In genomic region chr7:127016486-127016938, GRCm38 (mm10) we compare ENCODE assay signal across 9 mouse cellular contexts. TPM values are rescaled to one million over a fixed set of nuclear protein-coding genes. Genes with fewer than 3 reads are reported as not detected.
A peak's percentile ranks its signal among the peaks of the same experiment; 100 is the strongest.
DNase-seq lines count a peak whose midpoint lies in the region; ATAC-seq and TF ChIP-seq lines count a peak whose summit lies in the region.
"Had no signal": no experiment of that assay in that cellular context is flagged by ENCODE, and none has a peak within 500 bp of the region (broad histone marks: within the 10 kb centered on the region; RNA-seq: fewer than 3 reads in every experiment).

No protein-coding gene starts in this region.

- H3K4me2 ChIP-seq in liver, embryonic 11.5 days = peak overlapping the region; percentile 98

- peak overlapping the region; percentile 82 for H3K27ac ChIP-seq in thymus, adult 2 months (ENCODE audit: control insufficient read depth, insufficient read depth, low read length)
- H3K27ac ChIP-seq in liver, embryonic 11.5 days (ENCODE audit: low read depth, low read length) = peak overlapping the region; percentile 95

- TF ChIP-seq POLR2A in thymus, adult 2 months (IDR thresholded peaks at IDR 0.05; ENCODE audit: control insufficient read depth, extremely low read depth, insufficient read depth, low read length, poor library complexity) = no peak

- H3K4me3 ChIP-seq in thymus, adult 2 months (ENCODE audit: control insufficient read depth, insufficient read depth, low read length) = peak overlapping the region; percentile 85
- H3K4me3 ChIP-seq in liver, embryonic 11.5 days (ENCODE audit: low read depth, low read length) = peak overlapping the region; percentile 86

- peak; percentile 78 for DNase-seq in cerebellum, adult 11-12 months
- no peak for DNase-seq in cerebellum, adult 9-10 months
- no peak for DNase-seq in thymus, adult 2 months
- no peak for DNase-seq in thymus, postnatal 36 days
- DNase-seq in liver, embryonic 11.5 days (ENCODE audit: low spot score) = peak; percentile 78
- no peak for DNase-seq in frontal cortex, postnatal 25 days (ENCODE audit: low spot score in 2 of 2)

- peak; percentile 37 for ATAC-seq in granulocyte monocyte progenitor cell, adult 5-6 weeks (replicated peaks; ENCODE audit: poor library complexity, severe bottlenecking)
- peak; percentile 60 for ATAC-seq in liver, embryonic 11.5 days (replicated peaks; ENCODE audit: low FRiP score)
- ATAC-seq in neutrophil, adult 5-6 weeks (ENCODE audit: extremely low read depth, insufficient number of reproducible peaks, low FRiP score, poor library complexity, severe bottlenecking) = peak; percentile 14; the same call in 1 of the 2 replicates

- peak overlapping the region; percentile 94 for H3K9ac ChIP-seq in liver, embryonic 11.5 days (ENCODE audit: low read depth, low read length)

- no peaks in the 10 kb centered on the region for H3K36me3 ChIP-seq in thymus, adult 2 months (ENCODE audit: control insufficient read depth, insufficient read depth, low read length)
- peaks cover 13% of the 10 kb centered on the region for H3K36me3 ChIP-seq in liver, embryonic 11.5 days (ENCODE audit: control insufficient read depth, insufficient read depth, low read length)

- WGBS in thymus, adult 2 months = under 1% methylated on average over 22 of the region's 22 CpGs
- WGBS in liver, embryonic 11.5 days = 0% methylated on average over 22 of the region's 22 CpGs

- H3K27me3 ChIP-seq in thymus, adult 2 months (ENCODE audit: control insufficient read depth, insufficient read depth, low read length) = no peaks in the 10 kb centered on the region
- no peaks in the 10 kb centered on the region for H3K27me3 ChIP-seq in liver, embryonic 11.5 days (replicated peaks; ENCODE audit: control insufficient read depth, insufficient read depth, low read length)

- TF ChIP-seq CTCF in thymus, adult 2 months (IDR thresholded peaks at IDR 0.05; ENCODE audit: borderline replicate concordance, control insufficient read depth, extremely low read depth, insufficient read depth, low read length, poor library complexity) = no peak

- H3K9me3 ChIP-seq in liver, embryonic 11.5 days (ENCODE audit: control insufficient read depth, low read length) = no peaks in the 10 kb centered on the region

- H3K4me1 ChIP-seq in thymus, adult 2 months (replicated peaks; ENCODE audit: control insufficient read depth, insufficient read depth, low read length) = peaks cover 62% of the 10 kb centered on the region
- H3K4me1 ChIP-seq in liver, embryonic 11.5 days (replicated peaks; ENCODE audit: control insufficient read depth, insufficient read depth, low read length) = peaks cover 52% of the 10 kb centered on the region

RNA-seq across cellular contexts. Expression of gene Pagr1b, which starts 0.2 kb away (rescaled TPM):
- 5.4 and 6.2 TPM in 2 replicates for polyA plus RNA-seq in thymus, adult 2 months (2012; rRNA removed)
- not detected in 2 replicates for total RNA-seq in granulocyte monocyte progenitor cell, adult 5-6 weeks (2014; fragmentation: Nextera tagmentation)
- total RNA-seq in granulocyte monocyte progenitor cell, adult 5-6 weeks (2017) = 10.5 TPM in 1 of 2 replicates, not detected in the other
- 0.41 TPM in 1 of 2 replicates, not detected in the other for polyA plus RNA-seq in liver, embryonic 11.5 days (2014; fragmentation: Nextera tagmentation; extraction: Ambion mirVana)
- total RNA-seq in neutrophil, adult 5-6 weeks (2017) = 8.4 and 32.4 TPM in 2 replicates
- total RNA-seq: layer of hippocampus, postnatal 25 days had no signal

RNA-seq across cellular contexts. Expression of gene Pagr1a, which starts 0.6 kb away (rescaled TPM):
- 11.9 and 12.7 TPM in 2 replicates for polyA plus RNA-seq in thymus, adult 2 months (2012; rRNA removed)
- total RNA-seq in granulocyte monocyte progenitor cell, adult 5-6 weeks (2014; fragmentation: Nextera tagmentation) = 17.5 and 50.8 TPM in 2 replicates
- 3.4 and 27.2 TPM in 2 replicates for total RNA-seq in granulocyte monocyte progenitor cell, adult 5-6 weeks (2017)
- 45.6 and 75.0 TPM in 2 replicates for polyA plus RNA-seq in liver, embryonic 11.5 days (2014; fragmentation: Nextera tagmentation; extraction: Ambion mirVana)
- 33.3 and 49.8 TPM in 2 replicates for total RNA-seq in neutrophil, adult 5-6 weeks (2017)

RNA-seq across cellular contexts. Expression of gene Mvp, which starts 2.1 kb away (rescaled TPM):
- 42.5 and 64.9 TPM in 2 replicates for polyA plus RNA-seq in thymus, adult 2 months (2012; rRNA removed)
- total RNA-seq in granulocyte monocyte progenitor cell, adult 5-6 weeks (2014; fragmentation: Nextera tagmentation) = 9.8 and 13.1 TPM in 2 replicates
- 17.7 and 22.1 TPM in 2 replicates for total RNA-seq in granulocyte monocyte progenitor cell, adult 5-6 weeks (2017)
- polyA plus RNA-seq in liver, embryonic 11.5 days (2014; fragmentation: Nextera tagmentation; extraction: Ambion mirVana) = 8.3 and 9.4 TPM in 2 replicates
- 106 and 110 TPM in 2 replicates for total RNA-seq in neutrophil, adult 5-6 weeks (2017)

RNA-seq across cellular contexts. Expression of gene Gm42742, which starts 4.4 kb away (rescaled TPM):
- polyA plus RNA-seq in thymus, adult 2 months (2012; rRNA removed) = 103 and 113 TPM in 2 replicates
- 2.3 and 28.3 TPM in 2 replicates for total RNA-seq in granulocyte monocyte progenitor cell, adult 5-6 weeks (2014; fragmentation: Nextera tagmentation)
- 32.7 and 35.4 TPM in 2 replicates for total RNA-seq in granulocyte monocyte progenitor cell, adult 5-6 weeks (2017)
- 19.8 and 52.9 TPM in 2 replicates for polyA plus RNA-seq in liver, embryonic 11.5 days (2014; fragmentation: Nextera tagmentation; extraction: Ambion mirVana)
- 22.7 and 34.7 TPM in 2 replicates for total RNA-seq in neutrophil, adult 5-6 weeks (2017)

RNA-seq across cellular contexts. Expression of gene Prrt2, which starts 4.5 kb away (rescaled TPM):
- polyA plus RNA-seq in thymus, adult 2 months (2012; rRNA removed) = 49.7 and 53.1 TPM in 2 replicates
- total RNA-seq in granulocyte monocyte progenitor cell, adult 5-6 weeks (2014; fragmentation: Nextera tagmentation) = 1.8 and 6.9 TPM in 2 replicates
- total RNA-seq in granulocyte monocyte progenitor cell, adult 5-6 weeks (2017) = 0.43 and 1.6 TPM in 2 replicates
- 4.5 and 5.4 TPM in 2 replicates for polyA plus RNA-seq in liver, embryonic 11.5 days (2014; fragmentation: Nextera tagmentation; extraction: Ambion mirVana)
- 2.6 TPM in 1 of 2 replicates, not detected in the other for total RNA-seq in neutrophil, adult 5-6 weeks (2017)

Comparison
In these comparisons a context has a peak if more than half of its experiments do, and no peak if none do; other contexts are left out.
1. DNase-seq: peak in cerebellum, adult 11-12 months (single experiment) and liver, embryonic 11.5 days (single experiment); none in cerebellum, adult 9-10 months (single experiment), thymus, adult 2 months (single experiment), thymus, postnatal 36 days (0 of 2) and frontal cortex, postnatal 25 days (0 of 2).
2. Peak in every context shown above with its lines, with median percentiles within 50 percentile points of each other: ATAC-seq.